Mouse (Mus musculus) bone marrow macrophage, adult 2 months (primary cell): Measurements from ENCODE around the gene Nt5dc2.

Experiments used
- CTCF ChIP-seq: IDR thresholded peaks from 2 replicates; pipeline ENCODE4 v1.5.1; 2012; ENCODE audit warnings: low read depth, mild to moderate bottlenecking, low read length, moderate library complexity
- POLR2A ChIP-seq: IDR thresholded peaks from 2 replicates; pipeline ENCODE4 v1.6.1; 2012; ENCODE audit warnings: mild to moderate bottlenecking, low read depth, low read length, borderline replicate concordance

GRCm38 (mm10) chr14:31170963-31171362 is 40.1 kb downstream of the Nt5dc2 start:
- TF ChIP-seq POLR2A (no peak), CTCF (no peak)
